Mouse (Mus musculus) T-cell, adult 2 months (primary cell): ENCODE measurements around the gene Eps15.

Experiments used
- DNase-seq: peaks from one replicate; pipeline ENCODE4 v3.0.0; 2022; ENCODE audit warnings: low spot score

Gene Eps15

DNA sequence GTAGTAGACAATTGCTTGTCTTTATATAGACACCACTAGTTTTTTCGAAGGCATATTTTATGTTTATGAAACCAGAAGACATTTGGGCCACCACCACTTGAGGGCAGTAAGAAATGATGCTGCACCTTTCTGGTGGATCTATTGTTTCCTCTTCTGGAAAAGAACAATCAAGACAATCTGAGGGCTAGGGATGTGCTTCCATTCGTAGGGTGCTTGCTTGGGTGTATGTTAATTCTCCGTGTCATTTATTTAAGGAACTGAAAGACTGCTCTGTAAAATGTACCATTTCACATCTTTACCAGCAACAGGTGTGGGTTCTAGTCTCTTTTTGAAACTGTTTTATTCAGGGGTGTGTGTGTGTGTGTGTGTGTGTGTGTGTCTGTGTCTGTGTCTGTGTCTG, 11.2 kb upstream of the Eps15 start:
- DNase-seq = no peak

DNA sequence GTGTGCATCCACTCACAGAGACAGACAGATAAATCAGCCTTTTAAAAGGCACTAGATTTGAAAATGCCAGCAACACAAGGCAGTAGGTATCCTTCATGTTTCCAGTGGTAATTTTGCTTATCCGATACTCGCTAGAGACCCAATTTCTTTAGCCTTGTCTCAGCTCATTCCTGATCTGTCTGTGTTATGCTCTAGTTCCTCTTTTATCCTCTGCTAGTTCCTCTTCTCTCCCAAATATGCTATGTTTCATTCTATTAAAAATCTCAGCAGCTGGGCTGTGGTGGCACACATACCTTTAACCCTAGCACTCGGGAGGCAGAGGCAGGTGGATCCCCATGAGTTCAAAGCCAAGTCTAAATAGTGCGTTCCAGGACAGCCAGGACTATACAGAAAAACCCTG, 8.3 kb upstream of the Eps15 start:
- no peak for DNase-seq

DNA sequence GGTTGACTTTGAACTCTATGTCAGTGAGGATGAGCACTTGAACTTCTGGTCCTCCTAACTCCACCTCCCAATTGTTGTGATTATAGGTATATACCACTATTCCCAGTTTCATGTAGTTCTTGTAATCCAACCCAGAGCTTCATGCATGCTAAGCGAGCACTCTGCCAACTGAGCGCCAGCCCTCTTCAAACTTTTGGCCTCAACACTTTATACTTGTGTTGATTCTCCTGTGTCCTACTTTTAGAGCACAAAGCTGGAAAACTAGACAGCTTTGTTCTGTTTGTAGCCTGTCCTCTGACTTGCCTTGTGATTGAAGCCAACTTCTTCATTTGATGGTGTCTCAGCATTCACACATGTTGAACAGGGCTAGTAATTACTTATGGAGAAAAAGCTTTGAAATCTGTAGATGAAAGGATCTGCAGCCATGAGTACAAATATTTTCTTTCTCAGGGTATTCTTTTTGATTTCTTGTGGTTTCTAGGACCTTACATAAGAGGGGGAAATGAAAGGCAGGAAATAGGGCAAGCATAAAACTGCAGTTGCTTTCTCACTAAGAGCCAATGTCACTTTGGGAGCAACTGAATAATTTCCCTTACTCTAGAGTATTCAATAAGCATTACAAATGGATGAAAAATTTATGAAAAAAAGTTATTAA, 6.4 kb upstream of the Eps15 start:
- peak; percentile 7 for DNase-seq

DNA sequence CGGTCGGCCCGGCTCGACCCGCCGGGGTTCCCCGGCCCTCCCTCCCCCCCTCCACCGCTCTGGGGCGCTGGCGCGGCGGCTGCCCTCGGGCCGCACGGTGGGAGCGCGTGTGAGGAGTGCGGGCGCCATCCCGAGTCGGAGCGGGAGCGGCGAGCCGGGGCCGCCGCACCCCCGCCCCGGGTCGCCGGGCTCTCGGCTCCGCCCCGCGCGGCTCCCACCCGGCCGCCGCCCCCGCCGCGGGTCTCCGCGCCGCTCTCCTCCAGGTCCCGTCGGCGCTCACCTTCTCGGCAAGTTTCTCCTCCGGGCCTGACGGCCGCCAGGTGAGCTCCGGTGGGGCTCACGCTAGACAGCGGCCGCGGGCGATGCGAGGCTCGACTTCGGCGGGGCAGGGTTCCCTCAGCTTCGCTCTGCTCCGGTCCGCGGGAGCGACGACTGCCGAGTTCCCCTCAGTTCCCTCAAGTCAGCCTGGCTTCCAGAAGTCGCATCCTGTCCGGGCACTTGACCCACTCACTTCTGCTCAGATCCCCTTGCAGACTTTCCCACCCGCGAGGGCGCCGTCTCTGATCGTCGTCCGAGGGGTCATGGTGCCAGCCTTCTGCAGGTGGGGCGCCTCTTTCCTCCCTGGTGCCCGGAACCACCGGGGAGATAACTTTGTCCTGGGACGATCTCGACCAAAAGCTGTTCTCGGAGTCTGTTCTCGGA, 542 bp downstream of the Eps15 start:
- peak; percentile 22 for DNase-seq

DNA sequence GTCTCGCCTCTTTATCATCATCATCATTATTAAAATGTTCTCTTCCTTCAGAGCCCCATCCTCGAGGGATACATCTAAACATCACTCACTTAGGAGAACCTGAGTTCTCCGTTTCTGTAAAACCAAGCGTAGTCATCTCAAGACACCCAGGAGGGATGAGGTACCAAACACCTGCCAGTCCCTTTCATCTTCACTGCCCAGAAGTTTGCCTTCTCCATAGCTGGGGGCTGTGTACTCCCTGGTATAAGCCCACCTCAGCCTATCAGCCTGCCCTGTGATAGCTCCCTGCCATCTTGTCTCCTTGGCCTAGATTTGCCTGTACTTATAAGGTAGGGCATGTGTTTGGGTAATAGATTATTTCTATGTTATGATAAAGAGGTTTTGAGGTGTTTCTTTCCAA, 1.1 kb downstream of the Eps15 start:
- no peak for DNase-seq

DNA sequence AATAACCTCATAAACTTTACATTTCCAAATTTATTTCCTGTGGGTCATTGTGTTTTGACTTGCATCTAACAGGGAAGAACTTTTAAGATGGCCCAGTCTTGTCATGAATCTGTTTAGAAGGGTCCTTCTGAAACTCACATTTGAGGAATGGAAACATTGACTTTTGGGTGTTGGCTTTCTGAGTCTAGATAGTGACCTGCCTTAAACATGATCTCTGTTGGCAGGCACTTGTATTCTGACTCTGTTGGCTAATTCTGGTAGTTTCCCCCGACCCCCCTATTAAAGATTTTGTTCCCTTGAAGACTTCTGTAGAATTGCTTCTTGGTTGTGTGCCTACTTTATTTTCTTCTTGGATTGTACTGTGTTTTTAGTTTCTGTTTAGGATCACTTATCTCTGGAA, 1.9 kb downstream of the Eps15 start:
- DNase-seq = no peak

DNA sequence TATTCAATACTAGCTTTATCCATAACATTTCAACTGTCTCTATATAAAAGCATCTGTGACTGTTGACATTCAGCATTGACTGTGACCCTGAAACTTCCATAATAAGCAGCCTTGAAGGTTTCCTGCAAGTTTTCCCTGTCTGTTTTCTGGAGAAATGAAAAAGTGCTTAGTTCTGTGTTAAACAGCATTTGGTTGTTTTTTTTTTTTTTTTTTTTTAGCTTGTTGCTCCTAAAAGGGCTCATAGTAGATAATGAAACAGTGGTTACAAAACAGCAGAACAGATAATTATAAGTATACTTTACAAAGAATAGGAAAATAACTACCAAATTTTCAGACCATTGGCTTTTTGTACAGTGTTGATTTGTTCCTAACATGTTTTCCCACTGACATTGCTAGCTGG, 14.6 kb downstream of the Eps15 start:
- DNase-seq = no peak

DNA sequence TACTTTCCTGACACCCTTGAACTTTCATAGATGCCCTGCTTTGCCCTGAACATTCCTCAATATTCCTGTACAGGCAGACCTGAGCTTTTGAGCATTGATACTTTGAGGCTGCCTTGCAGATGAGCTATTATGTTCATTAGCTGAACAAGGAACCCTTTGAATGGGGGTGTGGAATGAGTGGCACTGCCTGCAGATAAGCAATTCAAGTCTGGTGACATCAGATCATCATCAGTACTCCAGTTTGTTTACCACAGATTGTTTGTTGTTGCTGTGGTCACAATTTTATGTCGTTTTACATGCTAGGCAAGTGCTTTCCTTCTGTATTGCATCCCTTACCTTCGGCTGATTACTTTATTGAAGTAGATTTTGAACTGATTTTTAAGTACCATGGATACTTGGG, 16.4 kb downstream of the Eps15 start:
- no peak for DNase-seq

DNA sequence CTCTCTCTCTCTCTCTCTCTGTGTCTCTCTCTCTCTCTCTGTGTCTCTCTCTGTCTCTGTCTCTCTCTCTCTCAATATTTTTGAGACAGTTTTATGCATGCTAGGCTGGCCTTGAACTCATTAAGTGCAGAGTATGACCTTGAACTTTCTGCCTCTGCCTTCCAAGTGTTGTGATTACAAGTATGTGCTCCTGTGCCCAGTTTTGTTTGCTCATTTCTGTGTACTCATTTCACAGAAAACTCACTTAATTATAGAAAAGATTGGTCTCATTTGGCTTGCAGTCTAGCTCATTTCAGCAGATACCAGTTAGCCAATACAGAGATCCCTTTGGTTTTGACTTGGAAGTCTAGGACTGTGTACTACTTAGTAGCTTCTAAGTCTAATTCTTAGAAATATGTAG, 19.1 kb downstream of the Eps15 start:
- DNase-seq = no peak

DNA sequence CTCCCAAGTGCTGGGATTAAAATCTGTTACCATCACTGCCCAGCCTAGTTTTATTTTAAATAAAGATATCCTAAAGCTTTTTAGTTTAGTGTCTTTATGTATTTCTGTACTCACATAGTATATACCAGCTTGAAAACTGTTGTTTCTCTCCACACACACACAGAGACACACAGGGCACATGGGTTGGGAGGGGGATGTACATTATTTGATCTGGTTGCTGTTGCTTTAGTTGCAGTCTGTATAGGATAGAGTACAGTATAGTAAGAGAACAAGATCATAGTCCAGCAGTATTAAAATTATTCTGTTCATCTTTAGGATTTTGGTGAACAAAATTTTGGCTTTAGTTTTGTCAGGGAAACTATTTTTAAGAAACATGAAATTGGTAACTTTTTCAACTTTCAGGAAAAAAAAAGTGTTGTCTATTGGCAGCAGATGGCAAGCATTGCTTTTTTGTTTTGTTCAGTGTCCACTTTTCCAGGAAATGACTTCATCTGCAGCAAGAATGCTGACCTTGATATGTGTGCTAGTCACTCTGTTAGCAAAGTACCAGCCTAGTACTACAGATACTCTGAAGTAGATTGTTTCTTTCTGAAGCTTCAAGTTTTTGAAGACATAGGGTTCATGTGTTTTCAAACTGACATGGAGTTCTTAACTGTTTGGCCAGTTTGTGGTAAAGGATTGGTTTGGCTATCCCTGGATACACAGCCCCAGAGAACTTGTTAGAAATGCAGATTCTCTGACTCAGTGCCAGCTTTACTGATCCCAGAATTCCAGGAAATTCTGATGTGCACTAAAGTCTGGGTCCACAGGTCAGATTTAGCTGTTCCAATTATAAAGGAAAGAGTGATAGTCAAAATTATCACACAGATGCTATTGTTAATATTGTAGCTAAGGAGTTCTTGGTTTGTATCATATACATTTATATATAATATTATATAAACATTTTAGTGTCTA, 37.1 kb downstream of the Eps15 start:
- no peak for DNase-seq

DNA sequence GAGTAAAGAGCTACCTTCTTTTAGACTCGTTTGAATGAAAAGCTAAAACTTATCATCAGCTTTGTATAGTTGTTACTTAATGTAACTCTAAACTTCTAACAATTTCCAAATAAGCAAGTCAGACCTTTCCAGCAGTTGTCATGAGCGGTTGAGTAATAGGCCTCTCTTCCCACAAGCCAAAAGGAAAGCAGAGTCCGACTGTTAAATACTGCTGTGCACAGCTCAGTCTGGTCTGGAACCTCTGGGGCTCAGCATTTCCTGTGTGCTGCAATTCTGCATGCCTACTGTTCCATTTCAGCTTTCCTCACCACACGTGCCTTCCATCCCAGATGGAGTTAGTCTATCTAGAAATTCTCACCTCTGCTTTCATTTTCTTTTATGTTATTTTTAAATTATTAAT, 56.7 kb downstream of the Eps15 start:
- no peak for DNase-seq

DNA sequence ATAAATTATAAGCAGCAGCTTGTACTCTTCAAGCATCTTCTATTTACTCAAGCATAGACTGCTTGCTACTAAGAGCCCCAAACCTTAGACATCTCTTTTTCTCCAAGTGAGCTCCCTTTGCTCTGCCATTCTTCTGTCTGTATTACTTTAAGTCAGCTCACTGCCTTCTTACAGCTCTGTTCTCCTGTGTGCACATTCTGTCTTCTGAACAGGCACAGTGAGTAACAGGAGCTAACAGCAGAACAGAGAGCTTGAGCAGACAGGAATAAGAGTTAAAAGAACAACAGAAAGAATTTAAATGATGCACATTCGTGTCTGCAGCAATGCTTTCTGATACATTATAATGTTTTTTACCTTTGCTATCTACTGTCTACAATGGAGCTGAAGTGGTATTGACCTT, 61.2 kb downstream of the Eps15 start:
- no peak for DNase-seq

DNA sequence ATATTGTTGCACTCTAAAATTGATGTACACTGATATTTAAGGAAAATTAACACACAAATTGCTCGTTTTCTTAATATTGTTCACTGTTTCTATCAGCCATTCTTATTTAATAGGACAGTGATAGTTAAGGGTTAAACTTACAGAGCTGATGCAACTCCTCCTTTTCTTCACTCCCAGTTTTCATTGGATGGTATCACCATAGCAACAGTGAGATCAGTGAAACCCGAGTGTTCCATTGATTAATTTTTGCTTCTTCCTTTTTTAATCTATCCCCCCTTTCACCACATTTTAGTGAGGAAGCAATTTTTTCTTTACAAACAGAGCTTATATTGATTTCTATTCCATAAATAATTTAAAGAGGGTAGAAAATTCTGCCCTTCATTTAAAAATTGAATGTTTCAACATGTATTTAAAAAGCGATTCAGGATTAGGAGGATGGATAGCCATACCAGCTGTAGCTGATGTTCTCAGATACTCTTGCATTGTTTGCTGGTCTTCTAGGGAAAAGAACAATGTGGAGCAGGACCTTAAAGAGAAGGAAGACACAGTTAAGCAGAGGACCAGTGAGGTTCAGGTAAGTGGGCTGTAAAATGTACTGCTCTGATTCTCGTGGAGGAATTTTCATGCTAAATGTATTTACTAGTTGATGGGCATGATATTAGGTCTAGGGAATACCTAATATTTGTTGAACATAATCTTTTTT, 62.9 kb downstream of the Eps15 start:
- DNase-seq = no peak

DNA sequence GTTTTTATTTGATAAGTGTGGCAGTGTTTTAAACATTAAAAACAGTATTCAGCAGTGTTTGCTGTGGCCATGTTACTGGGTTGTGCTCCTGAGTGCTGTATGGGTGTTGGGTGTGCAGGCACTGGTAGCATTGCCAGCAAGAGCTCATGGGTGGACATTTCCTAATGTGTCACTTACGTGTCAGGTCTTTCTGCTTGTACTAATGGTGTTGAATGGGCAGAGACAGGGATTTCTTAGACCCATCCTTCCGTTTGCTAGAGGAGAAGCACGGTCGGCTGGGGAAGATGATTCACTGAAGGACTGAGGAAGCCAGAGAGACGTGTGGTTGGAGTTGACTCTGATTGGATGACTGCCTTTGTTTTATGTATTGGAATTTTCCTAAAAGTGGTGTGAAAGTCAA, 63.8 kb downstream of the Eps15 start:
- no peak for DNase-seq

DNA sequence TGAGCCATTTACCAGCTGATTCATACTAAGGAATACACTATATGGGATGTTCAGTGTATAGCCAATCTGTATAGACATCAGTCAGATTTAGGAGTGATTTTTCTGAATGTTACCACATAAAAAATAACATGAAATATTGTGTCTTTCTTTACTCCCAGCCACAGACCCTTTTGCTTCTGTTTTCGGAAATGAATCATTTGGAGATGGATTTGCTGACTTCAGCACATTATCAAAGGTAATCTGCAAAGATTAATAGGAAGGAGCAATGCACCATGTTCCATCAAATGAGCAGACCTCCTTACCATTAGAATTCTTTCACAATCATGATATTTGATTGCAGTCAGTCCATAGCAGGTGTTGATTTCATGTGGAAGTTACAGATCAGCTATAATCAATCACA, 98.0 kb downstream of the Eps15 start:
- DNase-seq = no peak

DNA sequence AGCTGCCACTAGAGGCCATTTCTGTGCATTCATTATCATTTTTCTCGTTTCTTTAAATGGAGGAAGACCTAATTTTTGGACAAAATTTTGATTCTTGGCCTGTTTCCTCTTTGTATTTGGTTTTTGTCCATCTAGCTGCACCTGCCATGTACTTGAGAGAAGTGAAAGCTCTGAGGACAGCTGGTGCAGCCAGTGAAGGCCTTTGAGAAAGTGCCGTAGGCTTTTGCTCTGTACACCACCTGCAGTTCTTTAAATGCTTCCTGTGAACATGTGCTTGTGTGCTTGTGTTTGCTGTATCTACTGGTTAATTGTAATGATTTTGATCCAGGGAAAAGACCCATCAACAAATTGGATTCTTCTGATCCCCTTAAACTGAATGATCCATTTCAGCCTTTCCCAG, 102.4 kb downstream of the Eps15 start:
- no peak for DNase-seq

DNA sequence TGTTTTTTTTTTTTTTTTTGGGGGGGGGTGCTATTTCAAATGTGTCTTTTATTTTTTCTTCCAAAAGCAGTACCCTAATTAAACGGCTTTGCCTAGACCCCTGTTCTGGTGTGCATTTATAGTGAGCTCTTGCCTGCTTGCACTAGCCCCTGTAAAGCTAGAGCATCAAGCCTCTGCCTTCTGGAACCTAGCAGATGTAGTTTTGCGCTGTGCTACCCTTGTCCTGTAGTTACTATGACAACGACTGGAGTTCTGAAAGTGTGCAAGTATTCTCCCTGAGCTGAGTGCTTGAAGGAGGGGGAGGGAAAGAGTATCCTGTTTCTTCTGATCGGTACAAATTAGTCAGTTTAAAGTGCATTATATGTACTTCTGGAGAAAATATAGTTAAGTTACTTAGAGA, 105.5 kb downstream of the Eps15 start:
- no peak for DNase-seq

DNA sequence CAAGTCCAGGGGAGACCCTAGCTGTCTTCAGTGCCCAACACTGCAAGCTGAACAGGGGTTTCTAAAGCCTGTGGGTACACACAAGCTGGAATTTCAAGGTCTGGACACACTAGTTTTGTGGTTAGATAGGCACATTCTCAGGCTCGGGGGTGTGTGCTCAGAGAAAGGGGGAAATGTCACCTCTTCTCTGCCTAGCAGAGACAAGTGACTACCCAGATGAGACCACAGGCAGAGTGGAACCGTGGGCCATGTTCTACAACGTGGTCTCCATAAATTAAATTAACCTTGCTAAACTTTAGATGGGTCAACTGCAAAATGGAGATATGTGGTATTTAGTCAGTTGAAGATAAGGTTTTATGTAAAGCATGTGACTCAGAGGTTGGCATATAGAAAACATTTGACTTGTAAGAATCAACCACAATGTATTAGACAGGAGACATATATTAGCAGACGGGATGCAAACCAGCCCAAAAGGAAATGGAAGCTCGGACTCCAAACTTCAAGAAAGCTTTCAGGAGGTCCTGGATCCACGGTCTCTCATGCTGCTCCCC, 113.2 kb downstream of the Eps15 start:
- DNase-seq = no peak

DNA sequence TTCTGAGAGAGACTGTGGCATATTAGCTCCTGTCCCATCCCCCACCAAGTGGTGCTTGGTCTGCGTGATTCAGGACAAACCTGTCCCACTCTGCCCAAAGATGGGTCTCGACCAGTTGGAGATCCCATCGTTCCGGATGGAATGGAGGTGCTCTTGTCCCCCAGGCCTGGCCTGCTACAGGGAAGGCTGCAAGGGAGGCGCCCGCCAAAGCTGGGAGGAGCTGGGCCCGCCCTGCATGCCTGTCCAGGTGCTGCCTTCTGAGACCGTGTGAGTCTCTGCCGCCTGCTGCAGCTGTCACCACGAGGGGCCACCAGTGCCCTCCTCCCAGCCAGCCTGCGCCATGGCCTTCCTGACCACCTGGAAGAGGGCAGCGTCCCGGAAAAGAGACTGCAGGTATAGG, 113.8 kb downstream of the Eps15 start:
- DNase-seq = no peak

DNA sequence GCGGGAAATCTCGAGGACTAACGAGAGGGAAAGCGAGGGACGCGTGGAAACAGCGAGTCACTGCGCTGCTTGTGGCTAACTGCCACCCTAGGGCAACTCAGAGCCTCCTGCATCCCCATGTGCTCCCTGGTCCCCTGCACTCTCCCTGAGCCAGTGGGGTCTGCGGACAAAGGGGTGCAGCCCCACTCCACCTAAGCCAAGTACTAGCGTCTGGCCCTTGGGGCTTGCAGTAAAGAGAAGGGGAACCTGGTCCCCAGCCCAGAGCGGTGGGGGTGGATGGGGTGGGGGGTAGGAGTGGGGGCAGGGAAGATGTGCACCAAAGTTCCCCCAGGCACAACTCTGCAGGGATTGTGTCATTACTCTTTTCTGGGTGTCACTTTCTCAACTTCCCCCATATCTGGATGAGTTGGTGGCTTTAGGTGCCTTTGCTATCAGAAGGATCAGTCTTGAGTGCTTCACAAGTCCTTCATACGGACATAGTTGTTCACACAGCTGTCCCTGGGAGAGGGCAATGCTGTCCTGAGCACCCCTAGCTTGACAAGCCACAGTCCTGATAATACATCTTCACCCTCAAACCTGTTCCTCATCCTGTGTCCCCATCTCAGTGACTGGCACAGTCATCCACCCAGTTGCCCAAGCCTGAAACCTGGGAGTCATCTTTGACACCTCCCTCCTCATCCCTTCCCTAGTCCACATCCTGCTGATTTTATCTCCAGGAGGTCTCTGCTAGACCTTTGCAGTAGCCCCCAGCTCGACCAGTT, 114.4 kb downstream of the Eps15 start:
- DNase-seq = no peak

DNA sequence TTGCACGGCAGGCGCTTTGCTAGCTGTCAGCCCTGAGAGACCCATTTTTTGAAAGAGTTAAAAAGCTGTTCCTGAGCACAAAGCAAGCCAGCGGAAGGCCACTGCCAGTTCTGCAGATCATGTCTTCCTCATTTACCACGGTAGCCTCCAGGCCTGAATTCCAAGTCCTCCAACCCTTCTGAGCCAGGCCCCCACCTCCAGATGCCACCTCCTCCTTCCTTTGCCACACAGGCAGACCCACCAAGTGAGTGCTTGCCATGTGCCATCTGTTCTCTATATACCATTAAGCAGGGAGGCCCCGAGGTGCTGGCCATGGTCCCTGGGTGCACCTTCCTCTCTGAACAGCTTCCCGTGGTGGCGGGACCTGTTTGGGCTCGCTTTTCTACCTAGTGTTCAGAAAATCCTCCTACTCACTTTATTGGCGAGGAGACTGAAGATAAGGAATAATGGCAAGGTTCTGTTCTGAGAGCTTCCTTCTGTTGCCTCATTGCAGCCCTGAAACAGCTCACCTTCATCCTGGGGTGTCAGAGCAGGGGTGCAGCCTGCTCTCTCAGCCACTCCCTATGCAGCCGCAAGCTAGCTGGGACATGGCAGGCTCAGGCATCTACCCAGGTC, 120.4 kb downstream of the Eps15 start:
- DNase-seq = no peak
